Mouse (Mus musculus): ENCODE data around the gene Ptpn1. TPM values are rescaled to one million over a fixed set of nuclear protein-coding genes. Genes with fewer than 3 reads are reported as not detected.

Ptpn1 gene
- polyA plus RNA-seq, 1 experiment from 2014 or later: 104 TPM

DNA sequence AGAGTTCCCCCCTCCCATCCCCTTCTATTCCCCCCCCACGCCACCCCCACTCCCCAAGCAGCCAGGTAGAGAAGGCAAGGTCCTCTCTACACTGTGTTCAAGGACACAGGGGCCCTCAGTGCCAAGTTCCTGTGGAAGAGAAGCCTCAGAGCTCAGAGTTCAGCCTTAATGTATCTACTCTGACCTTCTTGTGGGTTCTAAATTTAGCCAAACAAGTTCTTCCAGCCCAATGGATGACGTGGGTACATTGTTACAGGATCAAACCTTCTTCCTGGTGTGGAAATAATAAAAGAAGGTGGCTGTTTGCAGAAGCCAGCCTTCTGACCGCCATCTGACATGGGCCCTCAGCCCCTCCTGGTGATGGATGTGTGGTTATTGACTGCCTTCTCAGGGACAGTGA, 94.6 kb downstream of the Ptpn1 start:
- peaks cover 7% of the 10 kb centered on the region for H3K9me3 ChIP-seq (replicated peaks)
- H3K4me2 ChIP-seq: no peak overlapping the region
- H3K36me3 ChIP-seq (ENCODE audit: poor library complexity, severe bottlenecking): no peaks in the 10 kb centered on the region
- H3K4me1 ChIP-seq: no peaks in the 10 kb centered on the region
- H3K27ac ChIP-seq: no peak overlapping the region
- H3K4me3 ChIP-seq: no peak overlapping the region
- WGBS: 53% methylated on average over 3 of the region's 3 CpGs
- no peaks in the 10 kb centered on the region for H3K27me3 ChIP-seq
- no peak for ATAC-seq
- no peak overlapping the region for H3K9ac ChIP-seq

DNA sequence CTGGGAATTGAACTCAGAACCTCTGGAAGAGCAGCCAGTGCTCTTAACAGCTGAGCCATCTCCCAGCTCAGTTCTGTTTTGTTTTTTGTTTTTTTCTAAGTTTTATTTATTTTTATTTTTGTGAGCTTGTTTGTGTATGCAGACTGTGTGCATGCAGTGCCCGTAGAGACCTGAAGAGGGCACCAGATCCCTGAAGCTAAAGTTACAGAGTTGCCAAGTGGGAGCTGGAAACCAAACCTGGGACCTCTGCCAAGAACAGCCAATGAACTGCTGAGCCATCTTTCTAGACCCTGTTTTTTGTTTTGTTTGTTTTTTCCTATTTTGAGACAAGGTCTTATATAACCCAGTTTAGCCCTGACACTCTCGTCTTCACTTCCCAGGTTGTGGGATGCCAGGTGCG, 96.5 kb downstream of the Ptpn1 start:
- Histone ChIP-seq H3K4me2 (no peak overlapping the region), H3K27ac (no peak overlapping the region), H3K36me3 (ENCODE audit: poor library complexity, severe bottlenecking) (no peaks in the 10 kb centered on the region), H3K4me1 (no peaks in the 10 kb centered on the region), H3K9me3 (replicated peaks) (peaks cover 7% of the 10 kb centered on the region), H3K27me3 (no peaks in the 10 kb centered on the region), H3K4me3 (no peak overlapping the region), H3K9ac (no peak overlapping the region)
- WGBS: 99% methylated on average over 3 of the region's 3 CpGs
- ATAC-seq: no peak

Other genes starting within 250 kb of the Ptpn1 start
- 0.11 and 0.14 TPM in 2 replicates for gene Cebpb, start 243.1 kb upstream of the Ptpn1 start, polyA plus RNA-seq (2015; fragmentation: Nextera tagmentation; extraction: Ambion mirVana)
- gene Tmem189, start 242.2 kb upstream of the Ptpn1 start, polyA plus RNA-seq (2015; fragmentation: Nextera tagmentation; extraction: Ambion mirVana): 22.1 and 24.0 TPM in 2 replicates
- 0.19 TPM in 2 replicates for gene Ripor3, start 78.6 kb downstream of the Ptpn1 start, polyA plus RNA-seq (2015; fragmentation: Nextera tagmentation; extraction: Ambion mirVana)
- 7.6 and 7.7 TPM in 2 replicates for gene Pard6b, start 148.9 kb downstream of the Ptpn1 start, polyA plus RNA-seq (2015; fragmentation: Nextera tagmentation; extraction: Ambion mirVana)

Measured in forebrain, embryonic 13.5 days (tissue).